Mouse (Mus musculus) midbrain, postnatal 0 days (tissue): Measurements from ENCODE around the gene Aida. TPM values are rescaled to one million over a fixed set of nuclear protein-coding genes. Genes with fewer than 3 reads are reported as not detected.

Experiments
- ATAC-seq: fragments of 200-750 bp; cut with Nextera tagmentation; 2 replicates; pipeline ENCODE4 v1.8.0; 2017; ENCODE audit warnings: moderate number of reproducible peaks, mild to moderate bottlenecking, moderate TSS enrichment, moderate library complexity; ENCODE audit not compliant: low FRiP score
- DNase-seq: peaks from one replicate; pipeline ENCODE4 v3.0.0-alpha.2; 2015; ENCODE audit warnings: low spot score
- H3K27ac ChIP-seq: fragments of 300-500 bp; sonication (generic); 2 replicates; pipeline ENCODE4 v1.5.1; 2014; ENCODE audit warnings: low read depth, mild to moderate bottlenecking, low read length, mixed read lengths
- H3K27me3 ChIP-seq: fragments of 300-500 bp; sonication (generic); 2 replicates; pipeline ENCODE4 v1.6.1; 2014; ENCODE audit warnings: low read length, control low read depth, mixed read lengths; ENCODE audit not compliant: insufficient read depth
- H3K36me3 ChIP-seq: fragments of 300-500 bp; sonication (generic); 2 replicates; pipeline ENCODE4 v1.6.1; 2014; ENCODE audit warnings: low read length, control low read depth, mixed read lengths; ENCODE audit not compliant: insufficient read depth
- H3K4me1 ChIP-seq: fragments of 300-500 bp; sonication (generic); 2 replicates; pipeline ENCODE4 v1.6.1; 2014; ENCODE audit warnings: mild to moderate bottlenecking, control low read depth, antibody characterized with exemption, low read length, mixed read lengths; ENCODE audit not compliant: insufficient read depth
- H3K4me2 ChIP-seq: fragments of 300-500 bp; sonication (generic); 2 replicates; pipeline ENCODE4 v1.6.1; 2014; ENCODE audit warnings: low read depth, mild to moderate bottlenecking, low read length, mixed read lengths; ENCODE audit not compliant: poor library complexity, severe bottlenecking
- H3K4me3 ChIP-seq: fragments of 300-500 bp; sonication (generic); 2 replicates; pipeline ENCODE4 v1.5.1; 2014; ENCODE audit warnings: low read depth, mild to moderate bottlenecking, low read length, moderate library complexity
- H3K9ac ChIP-seq: fragments of 300-500 bp; sonication (generic); replicated peaks from 2 replicates; pipeline ENCODE4 v1.6.1; 2014; ENCODE audit warnings: mild to moderate bottlenecking, low read length, moderate library complexity, mixed read lengths; ENCODE audit not compliant: poor library complexity, severe bottlenecking
- H3K9me3 ChIP-seq: fragments of 300-500 bp; sonication (generic); 2 replicates; pipeline ENCODE4 v1.6.1; 2016; ENCODE audit warnings: low read length, control low read depth
- CTCF ChIP-seq: IDR thresholded peaks from 2 replicates; pipeline ENCODE4 v1.5.1; 2016; ENCODE audit warnings: antibody characterized with exemption, mild to moderate bottlenecking
- WGBS: fragments of 180-500 bp; shearing (Covaris S2); extraction: QIAGEN DNeasy Blood & Tissue Kit; methylation state at CpG from one replicate; pipeline ENCODE4 v1.1.7; 2014; 5-methylcytosine and 5-hydroxymethylcytosine counted together
- polyA plus RNA-seq: library from polyadenylated mRNA; unstranded; fragments of >200 nt; fragmentation: Nextera tagmentation; extraction: Ambion mirVana; gene quantifications from 2 replicates; pipeline ENCODE4 v1.2.1, GENCODE M21; 2015
- total RNA-seq: library from RNA; depleted of rRNA; stranded (reverse); fragments of >200 nt; gene quantifications from 2 replicates; pipeline ENCODE4 v1.2.3, GENCODE M21; 2014

Gene Aida
- total and polyA plus RNA-seq, 2 experiments from 2014 or later, result 44.8 to 64.5 TPM

DNA sequence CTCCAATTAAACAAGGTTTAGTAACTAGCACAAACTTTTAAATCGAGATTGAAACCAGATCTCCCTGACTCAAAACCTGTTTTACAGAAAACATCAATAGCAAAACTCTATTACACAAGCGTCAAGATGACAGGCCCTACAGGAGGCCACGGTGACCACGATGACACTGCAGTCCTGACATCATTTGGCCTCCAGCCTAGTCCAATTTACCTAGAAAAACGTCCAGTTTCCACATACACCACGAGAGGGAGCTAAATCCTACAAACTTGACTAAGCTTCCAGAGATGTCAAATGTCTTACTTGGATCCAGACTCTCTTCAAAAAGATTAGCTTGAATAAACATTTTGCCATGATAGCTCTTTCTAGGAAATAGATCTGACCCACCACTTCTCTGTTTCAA is 53.5 kb downstream of the Aida start:
- Histone ChIP-seq H3K36me3 (peaks cover 27% of the 10 kb centered on the region), H3K27ac (no peak overlapping the region), H3K4me2 (no peak overlapping the region), H3K9ac (no peak overlapping the region), H3K4me1 (peaks cover 4% of the 10 kb centered on the region; the same call in 1 of the 2 replicates), H3K27me3 (no peaks in the 10 kb centered on the region), H3K9me3 (no peaks in the 10 kb centered on the region), H3K4me3 (no peak overlapping the region)
- WGBS, result 22% methylated on average over 6 of the region's 6 CpGs
- ATAC-seq (no peak), DNase-seq (peak; percentile 89)
- TF ChIP-seq CTCF, result peak; percentile 84

- WGBS, result 96% methylated on average over 3 of the region's 3 CpGs
- no peak for TF ChIP-seq CTCF
- no peaks in the 10 kb centered on the region for H3K4me1 ChIP-seq
- no peaks in the 10 kb centered on the region for H3K9me3 ChIP-seq
- DNase-seq (no peak), ATAC-seq (no peak)
- no peaks in the 10 kb centered on the region for H3K27me3 ChIP-seq
- H3K36me3 ChIP-seq, result peaks cover 61% of the 10 kb centered on the region
- no peak overlapping the region for H3K4me2 ChIP-seq
- H3K27ac ChIP-seq, result no peak overlapping the region
- H3K4me3 ChIP-seq, result no peak overlapping the region
- H3K9ac ChIP-seq, result no peak overlapping the region
These were observed 62.5 kb downstream of the Aida start for GRCm38 (mm10) chr1:183358901-183359300.

- Histone ChIP-seq H3K36me3 (peaks cover 53% of the 10 kb centered on the region), H3K4me2 (no peak overlapping the region), H3K9me3 (no peaks in the 10 kb centered on the region), H3K4me1 (no peaks in the 10 kb centered on the region), H3K9ac (no peak overlapping the region), H3K27me3 (no peaks in the 10 kb centered on the region), H3K27ac (no peak overlapping the region), H3K4me3 (no peak overlapping the region)
- DNase-seq (no peak), ATAC-seq (no peak)
- 95% methylated on average over 5 of the region's 5 CpGs for WGBS
- TF ChIP-seq CTCF, result no peak
These were observed 65.9 kb downstream of the Aida start for GRCm38 (mm10) chr1:183362301-183362700.

- DNase-seq, result no peak
- no peak for TF ChIP-seq CTCF
- H3K4me3 ChIP-seq, result no peak overlapping the region
- no peaks in the 10 kb centered on the region for H3K27me3 ChIP-seq
- no peak overlapping the region for H3K4me2 ChIP-seq
- 86% methylated on average over 14 of the region's 14 CpGs for WGBS
- no peak overlapping the region for H3K9ac ChIP-seq
- no peak for ATAC-seq
- H3K27ac ChIP-seq, result no peak overlapping the region
- peaks cover 48% of the 10 kb centered on the region for H3K36me3 ChIP-seq
- H3K4me1 ChIP-seq, result peaks cover 3% of the 10 kb centered on the region; the same call in 1 of the 2 replicates
- no peaks in the 10 kb centered on the region for H3K9me3 ChIP-seq
These were observed 66.6 kb downstream of the Aida start for GRCm38 (mm10) chr1:183362729-183363576.

DNA sequence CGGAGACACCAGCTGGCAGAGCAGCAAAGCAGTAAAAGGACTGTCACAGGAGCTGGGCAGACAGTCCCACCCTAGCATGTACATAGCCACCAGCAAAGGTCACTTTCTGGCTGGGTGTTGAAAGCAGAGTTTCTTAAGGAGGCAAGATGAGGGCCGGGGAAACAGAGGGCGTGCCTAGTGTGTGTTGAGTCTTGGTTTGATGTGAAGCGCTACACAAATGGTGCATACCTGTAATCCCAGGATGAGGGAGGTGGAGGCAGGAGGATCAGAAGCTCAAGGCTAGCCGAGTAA is 67.1 kb downstream of the Aida start:
- TF ChIP-seq CTCF, result no peak
- H3K27ac ChIP-seq, result no peak overlapping the region
- WGBS, result 98% methylated on average over 5 of the region's 5 CpGs
- H3K4me3 ChIP-seq, result no peak overlapping the region
- no peaks in the 10 kb centered on the region for H3K9me3 ChIP-seq
- peaks cover 5% of the 10 kb centered on the region; the same call in 1 of the 2 replicates for H3K4me1 ChIP-seq
- H3K4me2 ChIP-seq, result no peak overlapping the region
- peaks cover 42% of the 10 kb centered on the region for H3K36me3 ChIP-seq
- DNase-seq (no peak), ATAC-seq (no peak)
- H3K9ac ChIP-seq, result no peak overlapping the region
- no peaks in the 10 kb centered on the region for H3K27me3 ChIP-seq

DNA sequence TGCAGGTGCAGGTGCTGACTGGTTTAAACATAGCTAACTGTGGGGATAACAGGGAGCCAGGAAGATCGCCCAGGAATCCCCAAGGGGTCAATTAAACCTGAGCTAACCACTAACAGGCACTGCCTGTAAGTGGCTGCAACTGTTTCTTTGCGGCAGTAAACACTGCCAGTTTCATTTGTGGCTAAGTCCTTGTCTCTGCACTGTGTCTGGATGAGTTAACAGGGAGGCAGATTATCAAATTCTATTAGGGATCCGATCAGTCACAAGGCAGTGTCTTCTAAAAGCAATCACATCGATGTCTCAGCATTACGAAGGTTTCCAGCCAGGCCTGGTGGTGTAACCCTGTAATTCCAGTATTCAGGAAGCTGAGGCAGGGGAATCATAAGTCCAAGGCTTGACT is 70.0 kb downstream of the Aida start:
- Histone ChIP-seq H3K27me3 (no peaks in the 10 kb centered on the region), H3K36me3 (peaks cover 31% of the 10 kb centered on the region), H3K4me1 (peaks cover 5% of the 10 kb centered on the region; the same call in 1 of the 2 replicates), H3K4me3 (no peak overlapping the region), H3K9me3 (no peaks in the 10 kb centered on the region), H3K9ac (no peak overlapping the region), H3K27ac (no peak overlapping the region), H3K4me2 (no peak overlapping the region)
- ATAC-seq, result no peak
- no peak for DNase-seq
- WGBS, result 87% methylated on average over 5 of the region's 5 CpGs
- no peak for TF ChIP-seq CTCF
